Mouse (Mus musculus) forebrain, embryonic 11.5 days (tissue): ENCODE results near the gene St3gal5. TPM values are rescaled to one million over a fixed set of nuclear protein-coding genes. Genes with fewer than 3 reads are reported as not detected.

Experiments used
- ATAC-seq: fragments of 200-750 bp; cut with Nextera tagmentation; replicated peaks from 2 replicates; pipeline ENCODE4 v1.8.0; 2017; ENCODE audit warnings: moderate TSS enrichment; ENCODE audit not compliant: low FRiP score
- DNase-seq: peaks from one replicate; pipeline ENCODE4 v3.0.0-alpha.2; 2017; ENCODE audit warnings: low spot score
- H3K27ac ChIP-seq: fragments of 300-500 bp; sonication (generic); 2 replicates; pipeline ENCODE4 v1.5.1; 2014; ENCODE audit warnings: low read depth, low read length
- H3K27me3 ChIP-seq: fragments of 300-500 bp; sonication (generic); 2 replicates; pipeline ENCODE4 v1.6.1; 2014; ENCODE audit warnings: mild to moderate bottlenecking, low read length, mixed read lengths; ENCODE audit not compliant: control insufficient read depth, insufficient read depth
- H3K36me3 ChIP-seq: fragments of 300-500 bp; sonication (generic); 2 replicates; pipeline ENCODE4 v1.6.1; 2014; ENCODE audit warnings: mild to moderate bottlenecking, low read length, moderate library complexity, mixed read lengths; ENCODE audit not compliant: control insufficient read depth, insufficient read depth
- H3K4me1 ChIP-seq: fragments of 300-500 bp; sonication (generic); replicated peaks from 2 replicates; pipeline ENCODE4 v1.6.1; 2014; ENCODE audit warnings: low read length, mixed read lengths; ENCODE audit not compliant: control insufficient read depth, insufficient read depth
- H3K4me2 ChIP-seq: fragments of 300-500 bp; sonication (generic); 2 replicates; pipeline ENCODE4 v1.6.1; 2014; ENCODE audit warnings: low read depth, mild to moderate bottlenecking, low read length, moderate library complexity, mixed read lengths; ENCODE audit not compliant: severe bottlenecking
- H3K4me3 ChIP-seq: fragments of 300-500 bp; sonication (generic); 2 replicates; pipeline ENCODE4 v1.5.1; 2014; ENCODE audit warnings: low read depth, low read length
- H3K9ac ChIP-seq: fragments of 300-500 bp; sonication (generic); 2 replicates; pipeline ENCODE4 v1.6.1; 2014; ENCODE audit warnings: low read length
- H3K9me3 ChIP-seq: fragments of 300-500 bp; sonication (generic); 2 replicates; pipeline ENCODE4 v1.6.1; 2016; ENCODE audit warnings: low read length, mixed read lengths; ENCODE audit not compliant: control insufficient read depth
- WGBS: fragments of 180-500 bp; shearing (Covaris S2); extraction: QIAGEN DNeasy Blood & Tissue Kit; methylation state at CpG from one replicate; pipeline ENCODE4 v1.1.7; 2014; 5-methylcytosine and 5-hydroxymethylcytosine counted together
- polyA plus RNA-seq: library from polyadenylated mRNA; unstranded; fragments of >200 nt; fragmentation: Nextera tagmentation; extraction: Ambion mirVana; gene quantifications from 2 replicates; pipeline ENCODE4 v1.2.1, GENCODE M21; 2014

St3gal5 gene
- polyA plus RNA-seq, 1 experiment from 2014 or later: 43.3 TPM

DNA sequence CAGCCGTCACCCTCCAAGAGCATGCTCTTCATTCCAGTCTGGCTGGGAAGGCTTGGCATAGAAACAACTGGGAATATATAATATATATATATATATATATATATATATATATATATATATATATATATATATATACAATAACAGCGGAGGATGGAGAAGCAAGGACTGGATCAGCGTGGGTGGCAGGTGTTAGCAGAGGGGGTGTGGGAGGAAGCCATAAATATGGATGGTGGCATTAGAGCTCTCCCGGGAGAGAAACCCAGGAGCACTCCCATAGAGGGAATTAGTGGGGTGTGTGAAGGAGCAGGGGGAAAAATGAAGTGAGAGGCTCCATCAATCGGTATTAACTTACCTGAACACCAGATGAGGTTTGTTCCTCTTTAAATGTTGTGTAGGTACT is 2.8 kb downstream of the St3gal5 start:
- Histone ChIP-seq H3K4me2 (no peak overlapping the region), H3K4me1 (peaks cover 5% of the 10 kb centered on the region; the same call in 1 of the 2 replicates), H3K36me3 (no peaks in the 10 kb centered on the region; the same call in 1 of the 2 replicates), H3K27me3 (no peaks in the 10 kb centered on the region), H3K4me3 (no peak overlapping the region), H3K9me3 (no peaks in the 10 kb centered on the region), H3K9ac (no peak overlapping the region), H3K27ac (no peak overlapping the region)
- WGBS: 82% methylated on average over 5 of the region's 5 CpGs
- ATAC-seq (no peak), DNase-seq (no peak)

GRCm38 (mm10) chr6:72100939-72101338 is 3.5 kb downstream of the St3gal5 start:
- no peaks in the 10 kb centered on the region for H3K9me3 ChIP-seq
- H3K4me2 ChIP-seq: 0 out of 2 replicates have a peak overlapping the region, but pooled peaks have one; percentile 8
- no peak for DNase-seq
- peaks cover 5% of the 10 kb centered on the region; the same call in 1 of the 2 replicates for H3K4me1 ChIP-seq
- H3K4me3 ChIP-seq: no peak overlapping the region
- H3K27me3 ChIP-seq: no peaks in the 10 kb centered on the region
- H3K9ac ChIP-seq: no peak overlapping the region
- ATAC-seq: no peak
- no peak overlapping the region; the same call in 1 of the 2 replicates for H3K27ac ChIP-seq
- H3K36me3 ChIP-seq: no peaks in the 10 kb centered on the region; the same call in 1 of the 2 replicates
- 85% methylated on average over 8 of the region's 8 CpGs for WGBS

DNA sequence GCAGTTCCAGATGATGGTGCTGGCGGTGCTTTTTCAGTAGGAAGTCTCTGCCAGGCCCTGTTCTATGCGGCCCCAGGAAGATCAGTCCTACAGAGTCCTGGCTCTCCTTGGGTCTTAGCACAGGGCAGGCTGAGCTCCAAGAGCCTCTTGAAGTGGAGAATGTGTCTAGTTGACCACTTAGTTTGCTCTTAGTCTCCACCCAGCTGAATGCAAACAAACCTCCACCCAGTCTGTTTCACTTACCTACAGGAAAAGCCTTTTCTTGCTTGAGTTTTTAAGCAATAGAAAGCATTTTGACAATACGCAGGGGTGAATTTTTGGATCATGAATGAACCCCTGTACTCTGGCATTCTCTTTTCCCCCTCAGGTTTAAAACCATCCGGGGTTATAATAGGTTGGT is 4.0 kb downstream of the St3gal5 start:
- 87% methylated on average over 4 of the region's 4 CpGs for WGBS
- no peaks in the 10 kb centered on the region for H3K27me3 ChIP-seq
- no peak for DNase-seq
- no peaks in the 10 kb centered on the region; the same call in 1 of the 2 replicates for H3K36me3 ChIP-seq
- H3K4me2 ChIP-seq: 0 out of 2 replicates have a peak overlapping the region, but pooled peaks have one; percentile 8
- no peak for ATAC-seq
- H3K9ac ChIP-seq: no peak overlapping the region
- H3K4me3 ChIP-seq: no peak overlapping the region
- H3K9me3 ChIP-seq: no peaks in the 10 kb centered on the region
- H3K4me1 ChIP-seq: peaks cover 5% of the 10 kb centered on the region; the same call in 1 of the 2 replicates
- H3K27ac ChIP-seq: no peak overlapping the region; the same call in 1 of the 2 replicates

- H3K4me1 ChIP-seq: peaks cover 5% of the 10 kb centered on the region; the same call in 1 of the 2 replicates
Measured at GRCm38 (mm10) chr6:72102066-72102465, 4.7 kb downstream of the St3gal5 start.

DNA sequence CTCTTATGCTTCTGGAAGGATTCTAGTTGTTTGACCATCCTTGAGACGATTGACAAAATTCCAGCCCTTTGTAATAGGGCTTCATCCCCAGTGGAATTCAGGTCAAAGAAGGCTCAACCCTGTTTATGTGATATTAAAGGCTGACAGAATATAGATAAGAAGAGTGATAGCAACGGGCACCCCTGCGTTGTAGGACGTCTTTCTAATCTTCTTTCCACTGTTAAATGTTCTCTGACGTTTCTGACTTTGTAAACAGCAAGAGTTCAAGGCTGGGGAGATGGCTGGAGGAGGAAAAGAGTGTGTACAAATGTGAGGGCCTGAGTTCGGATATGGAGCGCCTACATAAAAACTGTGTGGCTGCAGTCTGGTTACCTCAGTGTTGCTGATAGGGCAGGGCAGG is 7.1 kb downstream of the St3gal5 start:
- WGBS: 89% methylated on average over 7 of the region's 7 CpGs
- Histone ChIP-seq H3K36me3 (no peaks in the 10 kb centered on the region; the same call in 1 of the 2 replicates), H3K9me3 (no peaks in the 10 kb centered on the region), H3K27ac (no peak overlapping the region), H3K4me3 (no peak overlapping the region), H3K27me3 (no peaks in the 10 kb centered on the region), H3K9ac (no peak overlapping the region), H3K4me1 (peaks cover 3% of the 10 kb centered on the region; the same call in 1 of the 2 replicates), H3K4me2 (no peak overlapping the region)
- ATAC-seq: no peak
- no peak for DNase-seq

More at GRCm38 (mm10) chr6:72102066-72102465, 4.7 kb downstream of the St3gal5 start:
- H3K27ac ChIP-seq: no peak overlapping the region
- no peaks in the 10 kb centered on the region for H3K27me3 ChIP-seq
- no peaks in the 10 kb centered on the region for H3K9me3 ChIP-seq
- DNase-seq (no peak), ATAC-seq (no peak)
- H3K4me3 ChIP-seq: no peak overlapping the region
- H3K36me3 ChIP-seq: no peaks in the 10 kb centered on the region; the same call in 1 of the 2 replicates
- H3K4me2 ChIP-seq: no peak overlapping the region
- H3K9ac ChIP-seq: no peak overlapping the region
- 80% methylated on average over 5 of the region's 5 CpGs for WGBS

DNA sequence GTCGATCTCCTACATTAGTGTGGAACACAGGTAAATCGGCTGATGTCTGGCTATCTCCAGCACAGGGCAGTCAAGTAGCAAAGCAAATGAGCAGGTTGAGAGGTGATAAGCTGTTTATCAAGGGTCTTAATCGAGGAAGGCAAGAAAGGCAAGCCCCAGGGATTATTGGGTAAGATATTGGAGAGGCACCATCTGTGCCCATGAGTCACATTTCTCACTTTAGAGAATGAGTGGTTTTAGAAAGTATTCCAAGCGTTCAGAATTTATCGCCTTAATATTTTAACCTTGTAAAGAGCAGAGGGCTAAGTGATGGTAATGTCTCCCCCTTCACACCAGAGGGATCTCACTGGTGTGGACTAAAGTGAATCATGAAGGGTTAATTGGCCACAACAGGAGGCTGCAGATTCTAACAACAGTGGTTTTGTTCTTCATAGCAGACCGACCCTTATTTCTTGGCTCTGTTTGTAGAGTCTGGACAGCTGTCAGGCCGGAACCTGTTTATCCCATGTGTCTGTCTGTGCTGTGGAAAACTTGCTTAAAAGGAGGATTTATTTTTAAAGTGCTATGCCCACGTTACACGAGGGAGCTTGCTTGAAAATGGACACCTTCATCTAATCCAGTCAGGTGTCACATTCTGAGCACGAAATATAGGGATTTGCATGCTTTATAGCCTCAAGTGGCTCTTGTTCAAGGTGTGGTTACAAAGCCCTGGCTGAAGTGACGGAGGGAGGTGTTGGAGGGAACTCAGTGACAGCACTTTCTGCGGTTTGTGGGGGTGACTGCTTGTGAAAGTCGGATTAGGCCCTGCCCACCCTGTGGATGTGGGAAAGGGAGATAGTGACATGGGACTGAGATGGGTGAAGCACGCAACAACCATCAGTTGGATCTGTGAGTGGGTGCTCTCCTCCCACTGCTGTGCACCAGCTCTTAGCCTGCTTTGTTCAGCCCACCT is 11.8 kb downstream of the St3gal5 start:
- H3K4me3 ChIP-seq: no peak overlapping the region
- ATAC-seq (no peak), DNase-seq (no peak)
- H3K9ac ChIP-seq: no peak overlapping the region
- H3K4me1 ChIP-seq: peaks cover 3% of the 10 kb centered on the region; the same call in 1 of the 2 replicates
- no peak overlapping the region; the same call in 1 of the 2 replicates for H3K27ac ChIP-seq
- H3K36me3 ChIP-seq: no peaks in the 10 kb centered on the region; the same call in 1 of the 2 replicates
- no peaks in the 10 kb centered on the region for H3K9me3 ChIP-seq
- no peaks in the 10 kb centered on the region for H3K27me3 ChIP-seq
- 67% methylated on average over 14 of the region's 14 CpGs for WGBS
- H3K4me2 ChIP-seq: no peak overlapping the region

GRCm38 (mm10) chr6:72110577-72110976 is 13.2 kb downstream of the St3gal5 start:
- no peak for DNase-seq
- Histone ChIP-seq H3K27ac (no peak overlapping the region), H3K4me2 (no peak overlapping the region), H3K36me3 (no peaks in the 10 kb centered on the region), H3K9me3 (no peaks in the 10 kb centered on the region), H3K9ac (no peak overlapping the region), H3K27me3 (no peaks in the 10 kb centered on the region), H3K4me1 (peaks cover 3% of the 10 kb centered on the region; the same call in 1 of the 2 replicates), H3K4me3 (no peak overlapping the region)
- WGBS: 90% methylated on average over 3 of the region's 3 CpGs
- no peak for ATAC-seq

DNA sequence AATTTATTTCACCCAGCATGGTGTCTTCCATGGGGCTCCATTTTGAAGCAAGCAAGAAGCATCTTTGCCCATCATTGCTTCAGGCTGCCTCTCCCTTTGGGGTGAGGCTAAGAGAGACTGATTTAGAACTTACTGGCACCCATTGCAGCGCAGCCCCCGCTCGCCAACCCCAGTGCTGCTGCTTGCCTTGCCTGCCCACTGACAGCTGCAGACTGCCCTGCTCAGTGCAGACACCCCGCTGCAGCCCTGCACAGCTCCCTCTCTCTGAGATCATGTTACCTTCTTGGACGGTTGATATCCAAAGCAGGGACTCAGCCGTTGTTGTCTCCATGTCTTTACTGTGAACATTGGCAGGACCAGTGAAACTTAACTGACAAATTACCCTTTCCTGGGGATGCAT is 15.2 kb downstream of the St3gal5 start:
- Histone ChIP-seq H3K27me3 (no peaks in the 10 kb centered on the region), H3K4me3 (no peak overlapping the region), H3K4me2 (no peak overlapping the region), H3K9ac (no peak overlapping the region), H3K36me3 (no peaks in the 10 kb centered on the region), H3K4me1 (peaks cover 3% of the 10 kb centered on the region; the same call in 1 of the 2 replicates), H3K9me3 (no peaks in the 10 kb centered on the region), H3K27ac (no peak overlapping the region)
- 46% methylated on average over 6 of the region's 6 CpGs for WGBS
- DNase-seq: no peak
- no peak for ATAC-seq
